Mouse (Mus musculus): Measurements from ENCODE around the gene Capn7. TPM values are rescaled to one million over a fixed set of nuclear protein-coding genes. Genes with fewer than 3 reads are reported as not detected.

Gene Capn7
- total RNA-seq, 2 experiments from 2014 or later = 18.0 to 23.8 TPM

DNA sequence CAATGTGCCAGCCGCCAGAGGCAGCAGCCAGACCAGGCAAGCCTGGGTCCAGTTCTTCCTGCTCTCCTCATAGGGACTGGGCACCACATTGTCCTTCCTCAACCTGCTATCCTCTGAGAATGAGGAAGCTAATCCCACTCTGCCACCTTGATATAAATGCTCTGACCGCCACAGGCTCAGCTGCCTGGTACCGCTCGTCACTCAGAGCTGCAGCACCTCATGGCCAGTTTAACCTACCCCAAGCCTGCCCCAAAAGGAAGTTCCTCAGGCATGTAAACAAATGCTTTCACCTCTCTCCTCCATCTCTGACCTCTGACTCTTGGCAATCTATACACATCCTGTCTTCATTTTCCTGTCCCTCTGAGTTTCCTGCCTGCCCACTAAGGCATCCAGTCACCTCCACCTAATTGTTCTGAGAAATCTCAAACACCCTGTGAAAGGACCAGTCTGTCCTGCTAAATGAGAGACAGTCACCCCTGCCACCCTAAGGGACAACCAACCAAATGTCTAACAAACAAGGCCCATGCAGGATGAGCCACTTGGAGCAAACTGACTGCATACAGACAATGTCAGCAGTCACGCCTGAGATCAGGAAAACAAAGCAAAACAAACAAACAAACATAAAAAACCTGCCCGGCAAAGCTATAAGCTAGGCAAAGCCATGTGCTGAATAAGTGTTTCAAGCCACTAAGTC, 71.6 kb downstream of the Capn7 start:
- no peak for ATAC-seq (replicated peaks; ENCODE audit: low FRiP score, poor library complexity, severe bottlenecking)

DNA sequence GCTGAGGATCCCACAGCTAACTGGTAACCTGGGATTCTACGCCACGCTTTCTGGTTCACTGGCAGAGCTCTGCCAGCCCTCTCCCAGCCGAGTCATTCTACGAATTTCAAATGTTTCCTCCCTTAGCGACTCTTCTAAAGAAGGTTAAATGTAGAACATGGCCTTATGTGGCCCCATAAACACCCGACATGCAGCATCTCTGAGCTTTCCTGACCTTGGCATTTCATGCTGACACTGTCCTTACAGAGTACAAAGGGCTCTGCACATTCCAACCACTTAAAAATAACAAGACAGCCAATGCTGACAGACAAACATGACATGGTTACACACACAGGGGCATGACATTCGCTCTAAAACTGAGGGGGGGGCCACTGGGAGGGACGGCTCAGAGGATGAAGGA, 72.2 kb downstream of the Capn7 start:
- ATAC-seq (replicated peaks; ENCODE audit: low FRiP score, poor library complexity, severe bottlenecking) = no peak

DNA sequence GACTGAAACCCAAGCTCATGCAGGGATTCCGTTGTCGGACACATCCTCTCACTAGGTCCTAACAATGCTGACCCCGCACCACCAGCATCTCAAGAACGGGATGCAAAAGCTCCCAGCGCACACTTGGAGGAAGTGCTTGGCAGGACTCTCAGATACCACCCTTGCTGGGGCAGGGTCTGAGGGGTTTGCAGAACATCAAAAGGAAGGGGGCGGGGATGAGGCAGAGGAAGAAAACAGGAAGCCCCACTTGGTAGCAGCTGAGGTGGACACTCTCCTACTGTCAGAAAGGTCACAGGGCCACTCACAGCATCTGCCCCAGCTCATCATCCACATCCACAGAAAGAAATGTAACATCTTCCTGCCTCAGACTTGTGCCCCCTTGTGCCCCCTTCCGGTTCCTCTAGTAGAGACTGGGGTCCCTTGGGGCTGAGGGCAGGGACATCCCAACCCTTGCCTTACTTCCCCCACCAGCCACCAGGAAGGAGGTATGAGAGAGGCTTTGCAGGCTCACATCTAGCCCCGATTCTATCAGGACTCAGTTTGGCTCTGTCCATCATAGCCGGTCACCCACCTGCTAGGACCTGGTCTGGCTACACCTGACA, 73.8 kb downstream of the Capn7 start:
- no peak for ATAC-seq (replicated peaks; ENCODE audit: low FRiP score, poor library complexity, severe bottlenecking)

DNA sequence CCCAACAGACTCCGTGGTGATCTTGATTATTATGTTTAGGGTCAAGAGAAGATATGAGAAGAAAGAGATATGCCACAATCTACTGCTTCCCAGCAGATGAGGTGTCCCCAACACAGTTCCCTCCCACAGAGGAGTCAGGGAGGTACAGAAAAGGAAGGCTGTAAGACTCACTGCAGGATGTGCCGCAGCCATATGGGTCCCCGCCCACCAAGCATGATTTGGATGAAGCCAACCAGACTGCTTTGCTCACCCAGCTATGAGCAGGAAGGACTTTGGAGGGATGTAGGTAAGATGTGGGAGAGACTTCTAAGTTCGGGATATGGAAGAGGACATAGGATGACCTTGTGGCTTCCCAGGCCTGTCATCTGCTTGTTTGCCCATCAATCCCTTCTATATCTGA, 74.3 kb downstream of the Capn7 start:
- no peak for ATAC-seq (replicated peaks; ENCODE audit: low FRiP score, poor library complexity, severe bottlenecking)

DNA sequence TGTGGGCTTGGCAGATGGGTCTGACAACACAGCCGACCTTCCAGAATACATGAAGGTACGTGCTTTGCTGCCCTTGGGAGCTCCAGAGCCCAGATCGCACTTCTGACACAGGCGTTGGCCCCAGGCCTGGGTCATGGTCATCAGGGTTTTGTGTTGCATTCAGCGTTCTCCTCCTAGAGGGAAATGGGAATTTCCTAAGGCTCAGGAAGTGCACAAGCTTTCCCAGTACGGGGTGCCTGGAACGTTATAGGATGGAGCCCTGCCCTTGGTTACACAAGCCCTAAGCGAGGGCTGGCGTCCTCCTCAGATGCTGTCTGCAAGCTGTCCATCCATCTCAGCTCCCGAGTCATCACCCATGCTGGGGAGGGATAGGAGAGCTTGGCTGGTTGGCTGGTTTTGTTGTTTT, 76.2 kb downstream of the Capn7 start:
- ATAC-seq (replicated peaks; ENCODE audit: low FRiP score, poor library complexity, severe bottlenecking) = no peak

DNA sequence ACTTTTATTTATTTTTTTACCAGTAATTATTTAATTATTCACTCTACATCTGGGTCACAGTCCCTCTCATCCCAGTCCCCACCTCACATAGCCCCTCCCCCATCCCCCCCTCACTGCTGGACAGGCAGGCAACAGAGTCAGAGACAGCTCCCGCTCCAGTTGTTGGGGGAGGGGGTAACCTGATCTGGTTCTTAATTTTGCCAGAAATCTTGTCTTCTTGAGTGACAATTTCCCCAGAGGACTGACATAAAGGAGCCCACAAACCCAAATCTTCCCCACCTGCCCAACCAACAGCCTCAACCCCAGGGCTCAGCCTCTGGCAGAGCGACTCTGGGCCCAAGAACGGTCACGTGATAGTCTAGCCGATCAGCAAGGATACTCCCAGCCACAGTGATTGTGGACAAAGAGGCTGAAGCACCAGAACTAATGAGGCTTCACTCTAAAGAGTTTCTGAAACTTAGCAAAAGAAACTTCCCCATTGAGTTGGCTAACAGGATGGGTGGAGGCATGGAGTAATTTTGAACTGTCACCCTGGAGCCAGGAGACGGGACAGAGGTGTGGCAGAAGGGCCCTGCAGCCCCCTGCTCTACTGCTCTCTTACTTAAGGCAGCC, 77.1 kb downstream of the Capn7 start:
- ATAC-seq (replicated peaks; ENCODE audit: low FRiP score, poor library complexity, severe bottlenecking) = no peak

DNA sequence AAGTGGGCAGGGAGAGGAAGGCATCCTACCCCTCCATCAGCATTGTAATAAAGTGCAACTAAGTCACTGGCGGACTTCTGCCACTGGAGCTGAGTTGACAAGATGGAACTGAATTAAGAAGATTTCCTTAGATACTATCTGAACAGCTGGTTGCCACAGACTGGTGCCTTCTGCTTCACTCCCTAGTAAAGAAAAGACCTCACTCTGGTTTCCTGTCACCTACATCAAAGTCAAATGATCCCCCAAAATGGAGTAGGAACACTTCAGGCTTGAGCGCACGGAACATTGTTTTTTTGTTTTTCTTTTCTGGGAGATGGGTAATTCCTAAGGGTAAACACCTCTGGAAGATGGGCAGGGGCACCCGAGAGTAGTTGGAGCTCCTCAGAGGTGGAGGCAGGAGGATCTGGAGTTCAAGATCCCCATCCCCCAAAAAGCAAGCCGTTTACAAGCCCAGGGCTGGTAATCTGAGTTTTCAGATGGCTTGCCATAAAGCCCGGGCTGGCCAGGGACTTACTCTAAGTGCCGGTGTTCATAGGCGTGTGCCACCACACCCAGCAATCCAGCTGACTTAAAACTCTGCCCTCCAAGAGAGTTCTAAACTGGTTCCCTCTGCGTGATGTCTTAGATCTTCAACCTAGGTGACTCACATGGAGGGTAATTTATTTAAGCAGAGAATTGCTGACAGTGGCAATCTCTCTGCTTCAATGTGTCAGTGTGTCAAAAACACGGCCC, 78.0 kb downstream of the Capn7 start:
- ATAC-seq (replicated peaks; ENCODE audit: low FRiP score, poor library complexity, severe bottlenecking) = no peak

DNA sequence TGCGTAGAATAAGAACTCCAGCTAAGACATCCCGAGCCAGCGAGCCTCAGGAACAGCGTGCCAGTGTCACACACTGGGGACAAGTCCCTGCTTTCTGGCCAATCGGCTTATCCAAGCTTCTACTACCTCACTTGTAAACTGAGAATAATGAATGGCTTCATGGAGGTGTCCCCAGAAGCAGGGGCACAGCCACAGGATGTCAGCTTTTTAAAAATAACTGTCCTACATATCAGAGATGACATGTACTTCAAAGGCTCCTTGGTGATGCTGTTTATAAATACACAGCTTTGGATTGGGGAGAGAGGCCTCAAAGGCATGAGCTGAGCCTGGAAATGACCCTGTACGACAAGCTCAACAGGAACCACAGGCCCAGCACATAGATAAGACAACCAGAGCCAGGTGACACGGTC, 78.5 kb downstream of the Capn7 start:
- ATAC-seq (replicated peaks; ENCODE audit: low FRiP score, poor library complexity, severe bottlenecking) = no peak

DNA sequence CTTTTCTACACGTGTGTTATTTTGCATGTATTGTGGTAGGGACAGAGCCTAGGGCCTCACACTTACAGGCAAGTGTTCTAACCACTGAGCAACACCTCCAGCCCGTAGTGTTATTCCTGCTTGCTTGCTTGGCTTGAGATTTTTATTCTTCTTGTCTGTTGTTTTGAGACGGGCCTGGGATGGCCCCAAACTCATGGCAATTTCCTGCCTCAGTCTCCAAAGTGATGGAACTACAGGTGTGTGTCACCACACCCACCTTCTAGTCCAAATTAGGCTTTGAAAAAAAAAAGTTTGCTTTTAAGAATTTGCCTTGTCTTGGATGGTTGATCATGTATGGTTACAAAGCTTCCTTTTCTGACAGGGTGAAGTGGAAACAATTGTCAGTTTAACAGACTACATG, 80.0 kb downstream of the Capn7 start:
- ATAC-seq (replicated peaks; ENCODE audit: low FRiP score, poor library complexity, severe bottlenecking) = no peak

DNA sequence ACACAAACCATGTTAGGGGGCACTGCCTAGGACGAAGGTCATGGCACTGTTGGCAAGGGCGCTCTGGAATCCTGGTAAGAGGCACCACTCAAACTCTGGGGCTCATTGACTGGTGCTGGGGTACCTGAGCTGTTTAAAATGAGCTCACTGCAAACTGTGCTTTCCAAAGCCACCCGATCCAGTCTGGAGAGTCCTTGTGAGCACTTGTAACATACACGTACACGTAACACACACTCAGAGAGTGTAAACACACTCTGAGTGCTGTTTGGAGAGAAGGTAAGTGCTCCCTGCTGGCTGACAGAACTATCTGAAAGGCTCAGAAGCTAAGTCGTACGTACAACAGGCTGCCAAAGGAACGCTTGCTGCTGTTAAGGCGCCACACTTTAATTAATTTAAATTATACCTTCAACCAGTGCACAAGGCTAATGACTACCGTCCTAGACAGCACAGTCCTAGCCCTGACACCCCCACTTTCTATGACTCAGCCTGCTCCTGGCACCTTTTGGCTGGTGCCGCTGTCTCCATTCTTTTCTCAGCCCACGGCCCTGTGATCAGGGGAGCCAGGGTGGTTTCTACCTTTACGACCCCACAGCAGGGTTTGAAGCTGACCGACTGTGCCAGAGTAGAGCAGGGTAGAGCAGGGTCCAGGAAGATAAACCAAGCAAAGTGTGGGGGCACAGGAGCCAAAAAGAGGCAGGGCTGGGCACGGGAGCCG, 80.6 kb downstream of the Capn7 start:
- ATAC-seq (replicated peaks; ENCODE audit: low FRiP score, poor library complexity, severe bottlenecking) = no peak

DNA sequence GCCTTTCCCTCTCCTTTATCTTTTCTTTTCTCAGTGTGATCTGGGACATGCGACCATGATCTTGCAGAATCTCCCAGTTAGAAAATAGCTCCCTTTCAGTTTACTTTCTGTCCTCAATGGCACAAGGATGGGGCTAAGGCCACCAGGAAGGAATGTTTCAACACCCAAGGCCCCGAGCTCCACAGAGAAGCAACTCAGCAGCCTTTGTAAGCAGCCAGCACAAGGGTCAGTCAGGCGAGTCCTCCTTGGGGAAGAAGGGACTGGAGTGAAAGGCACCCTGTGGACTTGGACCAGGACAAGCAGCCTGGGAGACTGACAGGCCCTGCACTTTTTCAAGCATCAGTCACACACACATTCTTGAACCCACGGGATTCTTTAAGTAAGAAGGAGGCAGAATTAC, 82.8 kb downstream of the Capn7 start:
- no peak for ATAC-seq (replicated peaks; ENCODE audit: low FRiP score, poor library complexity, severe bottlenecking)

DNA sequence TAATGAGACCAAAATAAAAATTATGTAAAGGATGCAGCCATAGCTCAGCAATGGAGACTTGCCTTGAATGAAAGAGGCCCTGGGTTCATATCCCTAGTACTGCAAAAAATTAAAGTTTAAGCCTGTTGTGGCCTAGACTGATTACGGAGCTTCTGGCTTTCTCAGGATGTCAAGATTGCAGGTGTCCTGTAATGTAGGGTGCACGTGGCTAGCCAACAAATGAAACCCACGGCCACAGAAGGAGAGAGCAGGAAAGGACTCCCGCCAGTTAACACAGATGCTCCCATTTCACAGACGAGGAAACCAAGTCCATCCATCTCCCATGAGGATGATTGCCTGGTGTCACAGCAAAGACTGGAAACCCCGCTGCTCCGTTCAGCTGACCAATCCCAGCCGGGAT, 83.7 kb downstream of the Capn7 start:
- ATAC-seq (replicated peaks; ENCODE audit: low FRiP score, poor library complexity, severe bottlenecking) = no peak

DNA sequence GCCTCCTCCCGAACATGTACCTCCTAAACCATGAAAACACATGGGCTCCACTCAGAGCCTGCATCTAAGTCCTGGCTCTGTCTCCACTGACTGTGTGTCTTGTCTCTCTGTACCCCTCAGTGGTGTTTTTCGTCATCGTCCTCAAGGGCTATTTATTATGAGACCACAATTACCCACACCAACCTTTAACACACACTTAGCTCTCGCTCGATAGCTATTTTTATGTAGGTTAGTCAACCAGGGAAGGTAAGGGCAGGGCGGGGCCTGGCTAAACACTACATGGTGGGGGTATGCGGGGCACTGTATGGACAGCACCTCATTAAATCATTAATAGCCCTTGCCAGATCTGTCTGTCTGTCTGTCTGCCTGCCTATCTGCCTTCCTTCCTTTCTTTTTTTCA, 84.1 kb downstream of the Capn7 start:
- ATAC-seq (replicated peaks; ENCODE audit: low FRiP score, poor library complexity, severe bottlenecking) = no peak

DNA sequence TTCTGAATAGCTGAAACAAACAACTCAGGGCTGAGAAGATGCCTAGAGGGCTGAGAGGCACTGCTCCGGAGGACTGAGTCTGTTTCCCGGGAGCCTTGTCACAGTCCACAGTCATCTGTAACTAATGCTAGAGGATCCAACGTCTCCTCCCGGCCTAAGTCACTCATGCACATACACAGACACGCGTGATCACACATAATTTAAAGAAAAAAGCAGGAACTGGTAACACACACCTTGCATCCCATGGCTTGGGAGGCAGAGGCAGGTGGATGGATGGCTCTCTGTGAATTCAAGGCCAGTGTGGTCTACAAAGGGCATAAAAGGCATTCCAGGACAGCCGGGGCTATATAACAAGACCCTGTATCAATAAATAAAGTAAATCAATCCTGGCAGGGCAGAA, 84.5 kb downstream of the Capn7 start:
- no peak for ATAC-seq (replicated peaks; ENCODE audit: low FRiP score, poor library complexity, severe bottlenecking)

Other genes starting within 250 kb of the Capn7 start
- gene Smim4, start 207.7 kb upstream of the Capn7 start, total RNA-seq (2015; ENCODE audit: low replicate concordance) = 20.2 and 35.2 TPM in 2 replicates
- 11.2 and 15.3 TPM in 2 replicates for gene Smim4, start 207.7 kb upstream of the Capn7 start, total RNA-seq (2017; ENCODE audit: low replicate concordance)
- 10.9 and 25.2 TPM in 2 replicates for gene Nt5dc2, start 205.6 kb upstream of the Capn7 start, total RNA-seq (2015; ENCODE audit: low replicate concordance)
- 9.9 and 11.0 TPM in 2 replicates for gene Nt5dc2, start 205.6 kb upstream of the Capn7 start, total RNA-seq (2017; ENCODE audit: low replicate concordance)
- 27.2 TPM in 1 of 2 replicates, not detected in the other for gene Stab1, start 168.0 kb upstream of the Capn7 start, total RNA-seq (2015; ENCODE audit: low replicate concordance)
- gene Stab1, start 168.0 kb upstream of the Capn7 start, total RNA-seq (2017; ENCODE audit: low replicate concordance) = 0.64 TPM in 1 of 2 replicates, not detected in the other
- gene Tnnc1, start 128.3 kb upstream of the Capn7 start, total RNA-seq (2015; ENCODE audit: low replicate concordance) = not detected in 2 replicates
- gene Tnnc1, start 128.3 kb upstream of the Capn7 start, total RNA-seq (2017; ENCODE audit: low replicate concordance) = not detected in 2 replicates
- gene Nisch, start 119.7 kb upstream of the Capn7 start, total RNA-seq (2015; ENCODE audit: low replicate concordance) = 55.1 and 59.1 TPM in 2 replicates
- gene Nisch, start 119.7 kb upstream of the Capn7 start, total RNA-seq (2017; ENCODE audit: low replicate concordance) = 48.8 and 49.1 TPM in 2 replicates
- not detected in 2 replicates for gene Sema3g, start 118.8 kb upstream of the Capn7 start, total RNA-seq (2015; ENCODE audit: low replicate concordance)
- gene Sema3g, start 118.8 kb upstream of the Capn7 start, total RNA-seq (2017; ENCODE audit: low replicate concordance) = not detected in 2 replicates
- 2.1 and 7.2 TPM in 2 replicates for gene Phf7, start 85.3 kb upstream of the Capn7 start, total RNA-seq (2015; ENCODE audit: low replicate concordance)
- 3.1 and 4.4 TPM in 2 replicates for gene Phf7, start 85.3 kb upstream of the Capn7 start, total RNA-seq (2017; ENCODE audit: low replicate concordance)
- gene Bap1, start 85.2 kb upstream of the Capn7 start, total RNA-seq (2015; ENCODE audit: low replicate concordance) = 15.5 and 23.8 TPM in 2 replicates
- 42.6 and 58.7 TPM in 2 replicates for gene Bap1, start 85.2 kb upstream of the Capn7 start, total RNA-seq (2017; ENCODE audit: low replicate concordance)
- 0.36 TPM in 1 of 2 replicates, not detected in the other for gene Dnah1, start 12.7 kb upstream of the Capn7 start, total RNA-seq (2015; ENCODE audit: low replicate concordance)
- gene Dnah1, start 12.7 kb upstream of the Capn7 start, total RNA-seq (2017; ENCODE audit: low replicate concordance) = under 0.01 TPM in 1 of 2 replicates, not detected in the other
- gene Sh3bp5, start 99.4 kb downstream of the Capn7 start, total RNA-seq (2015; ENCODE audit: low replicate concordance) = 6.8 and 9.6 TPM in 2 replicates
- gene Sh3bp5, start 99.4 kb downstream of the Capn7 start, total RNA-seq (2017; ENCODE audit: low replicate concordance) = 3.9 and 6.7 TPM in 2 replicates
- 21.0 and 22.0 TPM in 2 replicates for gene Eaf1, start 157.8 kb downstream of the Capn7 start, total RNA-seq (2015; ENCODE audit: low replicate concordance)
- 32.3 and 41.6 TPM in 2 replicates for gene Eaf1, start 157.8 kb downstream of the Capn7 start, total RNA-seq (2017; ENCODE audit: low replicate concordance)
- 16.2 and 26.8 TPM in 2 replicates for gene Mettl6, start 158.4 kb downstream of the Capn7 start, total RNA-seq (2015; ENCODE audit: low replicate concordance)
- gene Mettl6, start 158.4 kb downstream of the Capn7 start, total RNA-seq (2017; ENCODE audit: low replicate concordance) = 20.2 and 83.3 TPM in 2 replicates